Mouse (Mus musculus): ENCODE measurements around the gene Snap29.

- TF ChIP-seq CTCF (IDR thresholded peaks at IDR 0.05; ENCODE audit: control insufficient read depth, insufficient read depth, insufficient replicate concordance, low read depth, low read length) = no peak
- no peak for TF ChIP-seq POLR2A (IDR thresholded peaks at IDR 0.05; ENCODE audit: control insufficient read depth, low read depth, low read length)
These were observed 886 bp downstream of the Snap29 start for GRCm38 (mm10) chr16:17406512-17407231.

Data from testis, adult 2 months (tissue).